Mouse (Mus musculus) liver, postnatal 0 days (tissue): ENCODE measurements around the gene St6galnac4.

ENCODE experiments used
- CTCF ChIP-seq: sonication (generic); IDR thresholded peaks from 2 replicates; pipeline ENCODE4 v1.5.1; 2016; ENCODE audit warnings: antibody characterized with exemption, low read depth
- EP300 ChIP-seq: IDR thresholded peaks from 2 replicates; pipeline ENCODE4 v1.6.1; 2016; ENCODE audit warnings: antibody characterized with exemption, low read depth, mild to moderate bottlenecking

DNA sequence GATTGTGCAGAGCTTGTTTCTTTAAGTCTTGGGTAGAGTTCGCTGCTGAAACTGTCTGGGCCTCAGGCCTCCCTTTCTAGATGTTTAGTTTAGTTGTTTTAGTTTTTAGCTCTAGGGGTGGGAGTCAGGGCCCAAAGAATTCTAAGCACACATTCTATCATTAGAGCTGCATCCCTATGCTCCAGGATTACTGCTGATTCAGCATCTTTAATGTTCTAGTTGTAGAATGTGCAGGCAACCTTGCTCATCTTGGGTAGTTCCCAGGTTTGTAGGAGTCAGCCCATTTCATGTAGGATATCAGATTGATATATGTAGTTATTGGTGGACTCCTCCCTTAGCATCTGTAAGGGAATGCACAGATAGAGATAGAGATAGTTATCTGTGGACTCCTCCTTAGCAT, 30.2 kb downstream of the St6galnac4 start:
- TF ChIP-seq CTCF = no peak
- TF ChIP-seq EP300 = no peak
